Mouse (Mus musculus) A20 (cell line): ENCODE data around the gene Prss23.
A peak's percentile ranks its signal among the peaks of the same experiment; 100 is the strongest.

Source experiments
- DNase-seq: peaks from one replicate; pipeline ENCODE4 v3.0.0-alpha.2; 2011; ENCODE audit warnings: low read depth, low spot score

The Prss23 gene

DNA sequence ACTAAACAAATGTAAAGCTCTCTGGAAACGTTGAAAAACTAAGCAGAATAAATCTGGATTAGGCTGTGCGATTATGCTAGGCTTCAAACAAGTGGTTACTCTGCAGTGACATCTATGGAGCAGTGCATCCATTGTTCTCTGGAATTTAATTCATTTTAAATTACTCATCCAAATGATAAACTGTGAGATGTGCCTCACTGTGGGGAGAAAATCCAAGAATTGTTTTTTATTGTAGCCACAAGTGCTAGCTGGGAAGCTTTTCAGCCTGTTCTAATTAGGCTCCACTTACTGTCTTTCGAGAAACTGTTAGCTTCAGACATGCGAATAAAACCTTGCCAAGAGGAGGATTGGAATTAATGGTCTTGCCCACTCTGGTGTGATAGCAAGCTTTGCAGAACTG lies 18.3 kb downstream of the Prss23 start:
- no peak for DNase-seq

DNA sequence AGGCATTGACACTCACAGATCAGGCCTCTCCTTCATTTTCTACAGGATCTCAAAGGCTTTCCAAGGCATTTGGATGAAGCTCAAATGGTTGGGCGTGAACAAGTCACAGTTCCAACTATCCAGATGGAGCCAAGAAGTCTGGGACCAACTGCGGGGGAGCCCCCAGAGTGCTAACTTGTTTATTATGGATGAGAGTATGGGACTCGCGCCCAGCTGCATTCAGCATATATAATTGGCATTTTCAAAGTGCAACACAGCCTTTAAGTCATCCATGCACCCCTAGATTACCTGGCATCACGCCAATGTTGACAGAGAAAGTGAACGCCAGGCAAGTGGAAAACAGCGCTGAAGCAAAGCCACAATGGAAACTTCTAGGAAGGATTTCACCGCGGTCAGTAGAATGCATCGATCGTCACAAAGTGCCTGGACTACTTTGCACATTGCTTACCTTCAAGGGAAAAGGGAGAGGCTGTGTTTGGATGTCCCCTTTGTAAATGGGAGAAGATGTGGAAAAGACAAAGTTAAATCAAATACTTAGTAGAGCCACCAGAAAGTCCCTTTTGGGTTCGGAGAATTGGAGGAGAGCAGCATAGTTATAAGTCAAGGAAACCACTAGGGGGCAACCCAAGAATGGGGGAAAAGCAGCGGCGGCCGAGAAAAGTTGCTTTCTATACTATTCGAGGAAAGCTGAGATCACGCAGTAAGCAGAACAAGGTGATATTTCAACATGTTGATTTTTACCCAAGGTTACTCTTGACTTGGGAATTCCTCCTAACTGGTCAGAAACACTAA lies 27.3 kb downstream of the Prss23 start:
- DNase-seq = peak; percentile 67

DNA sequence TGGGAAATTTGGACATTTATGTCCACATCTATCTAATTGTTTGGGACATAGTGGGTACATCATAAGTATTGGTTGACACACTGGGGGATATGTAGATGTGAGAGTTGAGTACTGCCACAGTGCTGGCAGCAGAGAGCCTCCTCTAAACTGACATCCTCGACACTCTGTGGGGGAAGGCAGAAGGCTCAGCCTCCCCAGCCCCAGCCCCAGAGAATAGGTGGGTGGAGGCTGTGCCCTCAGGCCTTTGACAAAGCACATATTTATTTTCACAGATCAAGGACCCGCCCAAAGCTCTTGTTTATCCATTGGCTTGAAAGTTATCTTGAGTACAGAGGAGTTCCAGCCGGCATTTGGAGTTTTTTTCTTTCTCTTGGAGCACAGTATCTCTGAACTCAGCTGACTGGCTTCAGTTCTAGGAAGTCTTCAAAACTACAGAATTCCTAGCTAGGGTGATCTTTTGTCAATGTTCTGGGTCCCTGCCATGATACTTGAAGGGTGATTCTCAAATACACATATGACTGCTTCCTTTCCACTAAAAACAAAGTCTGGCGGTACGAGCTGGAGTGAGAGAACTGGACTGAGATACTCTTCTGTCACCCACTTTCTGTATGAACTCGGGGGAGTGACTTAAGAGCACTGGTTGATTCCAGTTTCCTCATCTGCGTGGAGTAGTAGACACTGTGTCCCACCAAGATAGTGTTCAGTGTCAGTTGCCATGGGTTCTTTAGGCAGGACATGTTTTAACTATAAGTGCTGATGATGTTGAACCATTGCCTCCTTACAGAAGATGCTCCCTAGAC lies 43.0 kb downstream of the Prss23 start:
- DNase-seq = no peak

DNA sequence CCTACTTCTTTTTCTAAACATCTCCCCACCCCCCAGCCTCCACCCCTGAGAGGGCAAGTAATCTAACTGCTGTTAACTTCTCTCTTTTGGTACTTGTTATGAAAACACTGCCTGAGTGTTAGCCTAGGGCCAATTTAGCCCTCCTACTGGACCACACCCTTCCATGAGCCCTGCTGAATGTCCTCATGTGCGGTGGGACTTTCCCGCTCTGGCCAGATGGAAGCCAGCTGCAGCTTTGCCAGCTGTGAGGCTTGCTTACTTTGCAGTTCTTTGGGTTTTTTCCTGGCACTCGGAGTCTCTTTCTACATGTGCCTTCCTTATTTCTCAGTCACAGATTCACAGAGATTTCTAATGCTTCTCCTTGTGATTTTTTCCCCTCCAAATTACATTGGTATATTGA lies 45.3 kb downstream of the Prss23 start:
- DNase-seq = peak; percentile 64

DNA sequence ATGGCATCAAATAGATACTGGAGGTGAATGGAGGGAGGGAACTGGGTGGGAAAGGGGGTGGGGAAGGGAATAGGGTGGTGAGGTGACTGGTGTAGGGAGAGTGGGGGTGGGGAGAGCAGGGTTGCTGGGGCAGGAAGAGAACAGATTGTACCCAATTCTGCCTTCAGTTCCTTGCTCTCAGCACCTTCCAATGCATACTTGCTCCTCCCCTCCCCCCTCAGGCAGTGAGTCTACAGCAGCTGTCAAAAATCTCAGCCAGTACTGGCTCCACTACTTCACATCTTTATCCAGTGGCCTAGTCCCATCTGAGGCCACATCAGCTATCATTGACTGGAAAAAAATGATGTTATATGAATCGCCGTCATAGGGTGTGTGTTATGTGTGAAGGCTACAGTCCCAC lies 48.5 kb downstream of the Prss23 start:
- no peak for DNase-seq

DNA sequence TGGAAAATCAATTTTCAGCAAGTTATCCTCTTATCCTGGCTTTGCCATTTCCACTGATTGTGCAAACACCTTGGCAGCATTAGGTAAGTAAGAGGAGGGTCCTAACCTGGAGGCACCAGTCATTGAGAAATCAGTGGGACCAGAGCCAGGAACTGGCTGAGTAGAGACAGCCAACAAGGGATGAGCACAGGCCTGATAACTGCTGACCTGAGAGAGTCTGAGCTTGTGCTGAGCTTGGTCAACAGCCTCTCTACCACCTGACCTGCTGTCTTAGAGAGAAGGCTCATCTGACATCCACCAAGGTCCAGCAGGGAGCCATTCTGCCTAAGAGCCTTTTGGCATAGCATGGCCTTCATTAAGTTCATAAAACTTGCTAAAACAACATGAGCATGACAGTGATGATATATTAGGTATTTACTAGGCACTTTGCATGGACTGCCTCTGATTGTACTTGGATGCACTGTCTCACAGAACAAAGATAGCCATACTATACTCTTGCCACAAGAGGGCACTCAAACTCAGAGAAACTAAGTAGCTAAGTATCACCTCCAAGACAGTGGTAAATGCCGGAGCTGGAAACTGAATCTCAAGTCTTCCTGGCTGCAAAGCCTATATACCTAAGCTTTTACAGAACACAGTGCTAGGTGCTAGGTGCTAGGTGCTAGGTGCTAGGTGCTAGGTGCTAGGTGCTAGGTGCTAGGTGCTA lies 49.5 kb downstream of the Prss23 start:
- DNase-seq = peak; percentile 70

DNA sequence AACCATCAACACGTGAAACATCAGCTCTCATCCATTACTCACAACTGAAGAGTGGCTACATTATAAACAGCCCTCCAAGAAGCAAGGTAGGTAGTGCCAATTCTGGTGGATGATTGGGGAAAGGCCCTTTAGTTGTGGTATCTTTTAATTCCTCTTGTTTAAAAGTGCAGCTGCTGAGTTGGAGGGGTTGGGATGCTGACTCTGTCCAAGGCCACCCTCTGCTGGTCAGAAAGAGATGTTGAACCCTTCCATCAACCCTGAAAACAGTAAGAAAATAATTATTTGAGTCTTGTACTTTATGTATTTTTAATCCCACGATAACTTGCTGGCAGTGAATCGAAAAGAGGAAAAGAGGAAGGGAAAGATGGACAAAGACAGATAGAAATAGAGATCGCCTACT lies 53.5 kb downstream of the Prss23 start:
- DNase-seq = peak; percentile 43

DNA sequence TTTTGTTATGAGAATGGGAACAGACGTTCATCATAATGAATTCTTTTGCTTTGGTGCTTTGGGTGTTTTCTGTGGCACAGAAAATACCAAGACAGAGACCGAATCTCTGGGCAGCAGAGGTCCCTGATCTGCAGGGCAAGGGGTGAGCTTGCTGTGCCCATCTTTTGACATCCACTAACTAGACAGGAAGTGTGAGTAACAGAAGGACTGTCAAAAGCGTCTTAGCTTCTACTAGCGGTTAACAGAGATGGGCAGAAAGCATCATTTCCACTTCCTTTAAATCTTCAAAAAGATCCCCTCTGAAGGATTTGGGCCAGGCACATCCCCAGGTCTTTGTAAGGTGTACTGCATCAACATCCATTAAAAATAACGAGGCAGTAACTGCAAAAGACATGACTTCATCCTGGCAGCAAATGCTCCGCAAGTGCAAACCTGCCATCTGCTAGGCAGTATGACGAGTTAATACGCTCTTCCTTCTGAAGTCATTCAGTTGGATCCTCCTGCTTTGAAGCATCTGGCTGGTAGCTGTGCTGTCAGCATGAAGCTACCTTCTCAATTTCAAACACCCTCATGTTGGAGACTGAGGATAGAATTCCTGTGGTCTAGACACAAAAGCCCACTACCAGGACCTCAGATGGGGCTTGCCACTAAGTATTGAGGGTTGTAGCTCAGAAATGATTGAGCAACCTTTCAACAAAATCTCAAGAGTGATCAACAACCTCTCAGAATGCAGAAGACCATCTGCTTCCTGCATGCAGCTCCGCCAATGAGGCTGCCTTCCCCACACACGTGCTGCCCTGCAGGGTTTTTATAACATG lies 63.0 kb downstream of the Prss23 start:
- no peak for DNase-seq

DNA sequence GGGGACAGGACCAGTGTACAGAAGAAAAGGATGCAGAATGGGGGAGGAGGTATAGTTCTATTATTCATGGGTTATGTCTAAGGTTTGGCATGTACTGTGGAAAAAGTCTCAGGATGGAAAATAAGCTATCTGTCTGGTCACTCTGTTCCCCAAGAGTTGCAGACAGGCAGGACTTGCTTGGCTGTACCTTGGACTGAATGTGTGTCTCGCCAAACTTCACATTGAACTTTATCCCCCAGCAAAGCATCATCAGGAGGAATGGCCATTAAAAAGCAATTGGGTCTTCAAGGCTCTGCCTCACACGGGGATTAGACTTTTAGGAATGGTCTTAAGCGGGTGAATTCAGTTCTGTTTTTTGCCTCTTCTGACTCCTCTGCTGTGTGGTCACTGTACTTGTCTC lies 63.7 kb downstream of the Prss23 start:
- no peak for DNase-seq

DNA sequence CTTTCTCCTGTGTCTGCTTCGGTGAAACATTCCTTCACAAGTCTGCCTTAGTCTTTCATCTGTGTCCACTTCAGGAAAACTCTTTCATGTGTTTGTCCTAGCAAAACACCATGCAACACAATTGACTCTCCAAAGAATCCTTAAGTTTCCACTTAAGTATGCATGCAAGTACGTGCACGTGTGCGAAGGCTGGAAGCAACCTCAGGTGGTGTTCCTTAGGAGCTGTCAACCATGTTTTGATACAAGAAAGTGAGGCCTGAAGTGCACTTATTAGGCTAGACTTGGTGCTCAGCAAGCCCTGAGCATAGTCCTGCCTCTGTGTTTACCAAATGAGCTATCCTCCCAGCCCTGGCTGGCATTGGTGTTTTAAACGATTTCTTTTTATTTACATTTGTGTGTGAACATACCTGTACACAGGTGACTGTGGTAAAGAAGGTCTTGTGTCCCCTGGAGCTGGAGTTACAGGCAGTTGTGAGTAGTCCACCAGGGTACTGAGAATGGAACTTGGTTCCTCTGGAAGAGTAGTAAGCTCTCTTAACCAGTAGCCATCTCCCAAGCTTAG lies 64.3 kb downstream of the Prss23 start:
- no peak for DNase-seq

DNA sequence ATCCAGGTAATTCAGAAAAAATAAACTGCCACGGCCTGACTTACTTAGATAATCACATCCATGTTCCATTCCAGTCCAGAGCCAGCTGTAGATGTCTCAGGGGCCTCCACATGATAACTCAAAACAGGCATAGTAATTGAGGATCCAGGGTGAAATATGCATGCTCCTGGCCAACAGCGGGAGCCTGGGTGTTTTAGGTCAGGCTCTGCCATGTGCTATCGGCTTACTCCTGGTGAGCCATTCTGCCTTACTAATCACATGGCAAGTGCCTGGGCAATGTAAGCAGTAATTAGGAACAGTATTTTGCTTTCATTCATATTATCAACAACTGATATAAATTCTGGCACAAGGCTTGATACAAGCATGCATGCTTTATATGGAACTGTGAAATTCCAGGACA lies 65.6 kb downstream of the Prss23 start:
- no peak for DNase-seq

DNA sequence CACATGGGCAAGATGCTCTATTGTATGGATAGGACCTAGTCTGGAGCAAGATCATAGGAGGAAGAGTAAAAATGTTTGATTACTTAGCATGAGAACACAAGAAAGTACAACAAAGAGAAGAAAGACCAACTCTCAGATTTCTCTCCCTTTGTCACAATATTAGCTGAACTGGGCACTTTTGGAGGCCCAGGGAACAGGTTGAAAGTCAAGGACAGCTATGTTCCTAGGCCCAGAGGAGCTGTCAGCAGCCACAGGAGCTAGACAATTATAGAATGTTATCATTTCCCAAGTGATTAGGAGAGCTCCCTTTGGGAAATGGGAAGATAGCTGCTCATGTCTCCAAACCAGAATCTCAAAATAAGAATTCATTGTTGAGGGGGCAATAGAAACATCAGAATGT lies 66.1 kb downstream of the Prss23 start:
- DNase-seq = no peak

DNA sequence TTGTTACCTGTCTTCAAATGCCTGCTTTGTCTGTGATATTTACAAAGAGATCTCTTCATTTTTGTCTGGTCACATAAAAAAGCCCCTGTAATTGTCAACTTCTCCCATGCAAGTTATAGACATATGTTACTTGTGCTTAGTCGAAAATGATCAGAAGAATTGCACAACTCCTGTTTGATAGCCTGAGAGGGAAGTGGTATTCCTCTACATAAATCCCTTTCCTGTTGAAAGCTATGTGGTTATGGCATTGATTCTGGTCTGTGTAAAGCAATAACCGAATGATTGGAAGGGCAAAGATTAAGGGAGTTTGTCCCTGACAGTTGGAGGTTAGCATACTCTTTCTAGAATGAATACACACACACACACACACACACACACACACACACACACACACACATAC lies 67.3 kb downstream of the Prss23 start:
- no peak for DNase-seq
